Mouse (Mus musculus) ES-E14 (cell line): ENCODE results near the gene Ddx58. TPM values are rescaled to one million over a fixed set of nuclear protein-coding genes. Genes with fewer than 3 reads are reported as not detected.

Experiments
- DNase-seq: peaks from one replicate; pipeline ENCODE4 v3.0.0-alpha.2; 2013; ENCODE audit warnings: low read depth, low spot score
- H3K27ac ChIP-seq: 2 replicates; pipeline ENCODE4 v1.5.1; 2012; ENCODE audit warnings: low read depth, mild to moderate bottlenecking, low read length, moderate library complexity, mixed read lengths; ENCODE audit not compliant: poor library complexity, insufficient read depth, severe bottlenecking
- H3K36me3 ChIP-seq: 2 replicates; pipeline ENCODE4 v1.6.1; 2012; ENCODE audit warnings: mild to moderate bottlenecking, low read length, moderate library complexity, mixed read lengths; ENCODE audit not compliant: control insufficient read depth, poor library complexity, insufficient read depth, severe bottlenecking
- H3K4me1 ChIP-seq, 2 experiments: fragments of 150-350 bp in 1 of 2; sonication (generic) in 1 of 2; 2 replicates each; pipeline ENCODE4 v1.6.1; 2012; ENCODE audit warnings: low read length in 2 of 2, mild to moderate bottlenecking in 1 of 2, mixed read lengths in 1 of 2; ENCODE audit not compliant: control insufficient read depth in 2 of 2, insufficient read depth in 2 of 2, poor library complexity in 1 of 2
- H3K4me3 ChIP-seq, 2 experiments: fragments of 150-350 bp in 1 of 2; sonication (generic) in 1 of 2; 2 replicates each; pipeline ENCODE4 v1.5.1; 2012; ENCODE audit warnings: low read length in 2 of 2, low read depth in 1 of 2, mild to moderate bottlenecking in 1 of 2, mixed read lengths in 1 of 2; ENCODE audit not compliant: insufficient read depth in 1 of 2, poor library complexity in 1 of 2, severe bottlenecking in 1 of 2
- H3K9ac ChIP-seq: 2 replicates; pipeline ENCODE4 v1.6.1; 2012; ENCODE audit warnings: low read depth, mild to moderate bottlenecking, low read length, mixed read lengths; ENCODE audit not compliant: poor library complexity, insufficient read depth, severe bottlenecking
- H3K9me3 ChIP-seq: fragments of 150-350 bp; sonication (generic); 2 replicates; pipeline ENCODE4 v1.6.1; 2012; ENCODE audit warnings: low read depth, mild to moderate bottlenecking, low read length; ENCODE audit not compliant: control insufficient read depth, insufficient read depth
- CHD2 ChIP-seq: IDR thresholded peaks from 2 replicates; pipeline ENCODE4 v1.6.1; 2014; ENCODE audit warnings: mild to moderate bottlenecking, low read depth, low read length, inconsistent platforms
- HCFC1 ChIP-seq: IDR thresholded peaks from 2 replicates; pipeline ENCODE4 v1.6.1; 2012; ENCODE audit warnings: low read length, inconsistent platforms, borderline replicate concordance; ENCODE audit not compliant: insufficient read depth
- MAFK ChIP-seq: IDR thresholded peaks from 2 replicates; pipeline ENCODE4 v1.6.1; 2014; ENCODE audit warnings: mild to moderate bottlenecking, low read depth, low read length, inconsistent platforms; ENCODE audit not compliant: insufficient read depth
- ZC3H11A ChIP-seq: IDR thresholded peaks from 2 replicates; pipeline ENCODE4 v1.6.1; 2012; ENCODE audit warnings: low read depth, mild to moderate bottlenecking, inconsistent platforms, low read length, borderline replicate concordance
- ZNF384 ChIP-seq: IDR thresholded peaks from 2 replicates; pipeline ENCODE4 v1.6.1; 2012; ENCODE audit warnings: low read depth, low read length, inconsistent platforms
- in situ Hi-C, 2 experiments: fragments of 600-800 bp; cut with MboI; formaldehyde crosslinking; loops; one replicate each; pipeline ENCODE4 v1.15.1; 2025; ENCODE audit warnings: low sequenced_read_pairs in 2 of 2, inconsistent platforms in 1 of 2; ENCODE audit not compliant: unreplicated experiment in 2 of 2
- total RNA-seq: library from RNA; depleted of rRNA; stranded (reverse); fragments of 300-350 nt; gene quantifications from 2 replicates; pipeline ENCODE4 v1.2.3, GENCODE M21; 2012

Ddx58 gene
- total RNA-seq, 1 experiment, result 19.0 TPM

- peaks cover 4 to 13% of the 10 kb centered on the region in 2 experiments for H3K4me1 ChIP-seq
- DNase-seq, result no peak
- in situ Hi-C loops, result no loop called here
- H3K4me3 ChIP-seq, result no peak overlapping the region
- H3K36me3 ChIP-seq, result no peaks in the 10 kb centered on the region; the same call in 1 of the 2 replicates
- TF ChIP-seq CHD2 (no peak), ZC3H11A (no peak), ZNF384 (no peak), MAFK (peak; percentile 79), HCFC1 (no peak)
- H3K27ac ChIP-seq, result peak overlapping the region; percentile 58; the same call in 1 of the 2 replicates
- H3K9me3 ChIP-seq, result no peaks in the 10 kb centered on the region
- no peak overlapping the region for H3K9ac ChIP-seq
These were observed 6.5 kb downstream of the Ddx58 start for GRCm38 (mm10) chr4:40233062-40233664.

GRCm38 (mm10) chr4:40229723-40230122 is 9.9 kb downstream of the Ddx58 start:
- Histone ChIP-seq H3K27ac (no peak overlapping the region), H3K9me3 (no peaks in the 10 kb centered on the region), H3K4me1 (peaks cover 2 to 6% of the 10 kb centered on the region in 2 experiments), H3K4me3 (no peak overlapping the region), H3K36me3 (no peaks in the 10 kb centered on the region; the same call in 1 of the 2 replicates), H3K9ac (no peak overlapping the region)
- DNase-seq, result no peak
- in situ Hi-C loops, result no loop called here
- TF ChIP-seq HCFC1 (no peak), CHD2 (no peak), ZC3H11A (no peak), MAFK (no peak), ZNF384 (no peak)

GRCm38 (mm10) chr4:40227886-40228285 is 11.7 kb downstream of the Ddx58 start:
- Histone ChIP-seq H3K27ac (peak overlapping the region; percentile 64; the same call in 1 of the 2 replicates), H3K9me3 (no peaks in the 10 kb centered on the region), H3K4me1 (peaks cover 2 to 5% of the 10 kb centered on the region in 2 experiments), H3K9ac (0 out of 2 replicates have a peak overlapping the region, but pooled peaks have one; percentile 17), H3K36me3 (no peaks in the 10 kb centered on the region; the same call in 1 of the 2 replicates), H3K4me3 (0 out of 4 replicates have a peak overlapping the region, but pooled peaks of 1 of the 2 experiments have one; percentile 12)
- in situ Hi-C loops, result no loop called here
- TF ChIP-seq HCFC1 (no peak), CHD2 (no peak), MAFK (no peak), ZC3H11A (no peak), ZNF384 (no peak)
- DNase-seq, result no peak

- H3K36me3 ChIP-seq, result no peaks in the 10 kb centered on the region; the same call in 1 of the 2 replicates
- DNase-seq, result no peak
- peak overlapping the region; percentile 64; the same call in 1 of the 2 replicates for H3K27ac ChIP-seq
- in situ Hi-C loops, result no loop called here
- H3K4me1 ChIP-seq, result peaks cover 6 to 9% of the 10 kb centered on the region in 2 experiments
- TF ChIP-seq HCFC1 (no peak), MAFK (no peak), ZNF384 (no peak), ZC3H11A (no peak), CHD2 (no peak)
- H3K4me3 ChIP-seq, result peak overlapping the region in 1 of 2 experiments; percentile 13; a peak in 2 of 4 replicates
- no peaks in the 10 kb centered on the region for H3K9me3 ChIP-seq
- no peak overlapping the region for H3K9ac ChIP-seq
These were observed 12.5 kb downstream of the Ddx58 start for GRCm38 (mm10) chr4:40227131-40227530.
